Mouse (Mus musculus): ENCODE data around the gene Cc2d1a. TPM values are rescaled to one million over a fixed set of nuclear protein-coding genes. Genes with fewer than 3 reads are reported as not detected.

The Cc2d1a gene
- polyA plus RNA-seq, 1 experiment from 2014 or later: 9.6 TPM

GRCm38 (mm10) chr8:84186547-84186946 lies 38.8 kb upstream of the Cc2d1a start:
- Histone ChIP-seq H3K36me3 (no peaks in the 10 kb centered on the region), H3K27me3 (replicated peaks) (peaks cover 43% of the 10 kb centered on the region), H3K9ac (peak overlapping the region; percentile 58), H3K4me3 (peak overlapping the region; percentile 52), H3K9me3 (replicated peaks) (no peaks in the 10 kb centered on the region), H3K4me1 (peaks cover 48% of the 10 kb centered on the region), H3K4me2 (peak overlapping the region; percentile 81), H3K27ac (peak overlapping the region; percentile 34; the same call in 1 of the 2 replicates)
- WGBS (ENCODE audit: insufficient replicate concordance): under 1% methylated on average over 12 of the region's 12 CpGs
- peak; percentile 22; the same call in 1 of the 2 replicates for ATAC-seq

- no peak within 1 kb of the TSS for H3K27ac ChIP-seq
- 85% methylated on average over 7 of the region's 7 CpGs for WGBS (ENCODE audit: insufficient replicate concordance)
- no peak for ATAC-seq
- peaks cover 48% of the 10 kb centered on the region for H3K27me3 ChIP-seq (replicated peaks)
- peaks cover 51% of the 10 kb centered on the region for H3K4me1 ChIP-seq
- no peaks in the 10 kb centered on the region for H3K36me3 ChIP-seq
- H3K9me3 ChIP-seq (replicated peaks): no peaks in the 10 kb centered on the region
- H3K4me2 ChIP-seq: peak within 1 kb of the TSS; percentile 73
- H3K4me3 ChIP-seq: peak within 1 kb of the TSS; percentile 58
- peak within 1 kb of the TSS; percentile 68; the same call in 1 of the 2 replicates for H3K9ac ChIP-seq
Measured at GRCm38 (mm10) chr8:84185117-84185516, 37.4 kb upstream of the Cc2d1a start, which contains the start of gene Nanos3. Nanos3 (minus strand) TSS chr8:84185217.

- no peak for ATAC-seq
- 0 out of 2 replicates have a peak overlapping the region, but pooled peaks have one; percentile 49 for H3K27ac ChIP-seq
- peak overlapping the region; percentile 58 for H3K4me3 ChIP-seq
- H3K9ac ChIP-seq: peak overlapping the region; percentile 68
- H3K9me3 ChIP-seq (replicated peaks): no peaks in the 10 kb centered on the region
- H3K27me3 ChIP-seq (replicated peaks): peaks cover 48% of the 10 kb centered on the region
- WGBS (ENCODE audit: insufficient replicate concordance): 26% methylated on average over 21 of the region's 21 CpGs
- peaks cover 56% of the 10 kb centered on the region for H3K4me1 ChIP-seq
- H3K4me2 ChIP-seq: peak overlapping the region; percentile 73
- no peaks in the 10 kb centered on the region for H3K36me3 ChIP-seq
Measured at GRCm38 (mm10) chr8:84184085-84185043, 36.6 kb upstream of the Cc2d1a start.

GRCm38 (mm10) chr8:84183261-84184084 lies 35.7 kb upstream of the Cc2d1a start:
- H3K4me2 ChIP-seq: peak overlapping the region; percentile 73
- H3K27ac ChIP-seq: peak overlapping the region; percentile 49; the same call in 1 of the 2 replicates
- peaks cover 56% of the 10 kb centered on the region for H3K4me1 ChIP-seq
- no peaks in the 10 kb centered on the region for H3K36me3 ChIP-seq
- peak overlapping the region; percentile 58 for H3K4me3 ChIP-seq
- H3K9ac ChIP-seq: peak overlapping the region; percentile 68
- no peak for ATAC-seq
- no peaks in the 10 kb centered on the region for H3K9me3 ChIP-seq (replicated peaks)
- H3K27me3 ChIP-seq (replicated peaks): peaks cover 48% of the 10 kb centered on the region
- 2% methylated on average over 74 of the region's 87 CpGs for WGBS (ENCODE audit: insufficient replicate concordance)

- Histone ChIP-seq H3K27me3 (replicated peaks) (peaks cover 48% of the 10 kb centered on the region), H3K27ac (no peak overlapping the region), H3K4me3 (peak overlapping the region; percentile 58), H3K4me1 (peaks cover 56% of the 10 kb centered on the region), H3K4me2 (peak overlapping the region; percentile 73), H3K36me3 (no peaks in the 10 kb centered on the region), H3K9ac (peak overlapping the region; percentile 68; the same call in 1 of the 2 replicates), H3K9me3 (replicated peaks) (no peaks in the 10 kb centered on the region)
- WGBS (ENCODE audit: insufficient replicate concordance): 63% methylated on average over 4 of the region's 4 CpGs
- no peak for ATAC-seq
Measured at GRCm38 (mm10) chr8:84182833-84183232, 35.1 kb upstream of the Cc2d1a start.

GRCm38 (mm10) chr8:84180530-84181190 lies 32.9 kb upstream of the Cc2d1a start:
- ATAC-seq: peak; percentile 36; the same call in 1 of the 2 replicates
- H3K9ac ChIP-seq: no peak overlapping the region
- WGBS (ENCODE audit: insufficient replicate concordance): 14% methylated on average over 16 of the region's 16 CpGs

GRCm38 (mm10) chr8:84179946-84180345 lies 32.2 kb upstream of the Cc2d1a start:
- Histone ChIP-seq H3K27me3 (replicated peaks) (peaks cover 37% of the 10 kb centered on the region), H3K36me3 (no peaks in the 10 kb centered on the region), H3K4me1 (peaks cover 50% of the 10 kb centered on the region), H3K27ac (no peak overlapping the region), H3K9me3 (replicated peaks) (no peaks in the 10 kb centered on the region), H3K4me3 (no peak overlapping the region), H3K9ac (0 out of 2 replicates have a peak overlapping the region, but pooled peaks have one; percentile 2), H3K4me2 (peak overlapping the region; percentile 48)
- WGBS (ENCODE audit: insufficient replicate concordance): 33% methylated on average over 4 of the region's 4 CpGs
- ATAC-seq: no peak

More at GRCm38 (mm10) chr8:84180530-84181190, 32.9 kb upstream of the Cc2d1a start:
- Histone ChIP-seq H3K4me1 (peaks cover 50% of the 10 kb centered on the region), H3K27ac (peak overlapping the region; percentile 15), H3K4me3 (no peak overlapping the region; the same call in 1 of the 2 replicates), H3K4me2 (peak overlapping the region; percentile 48), H3K27me3 (replicated peaks) (peaks cover 44% of the 10 kb centered on the region), H3K9me3 (replicated peaks) (no peaks in the 10 kb centered on the region), H3K36me3 (no peaks in the 10 kb centered on the region)

- no peak overlapping the region for H3K4me2 ChIP-seq
- no peak overlapping the region for H3K9ac ChIP-seq
- H3K27me3 ChIP-seq (replicated peaks): peaks cover 24% of the 10 kb centered on the region
- H3K27ac ChIP-seq: no peak overlapping the region
- 71% methylated on average over 8 of the region's 8 CpGs for WGBS (ENCODE audit: insufficient replicate concordance)
- H3K4me3 ChIP-seq: no peak overlapping the region
- no peaks in the 10 kb centered on the region for H3K36me3 ChIP-seq
- H3K9me3 ChIP-seq (replicated peaks): no peaks in the 10 kb centered on the region
- H3K4me1 ChIP-seq: peaks cover 42% of the 10 kb centered on the region
- no peak for ATAC-seq
Measured at GRCm38 (mm10) chr8:84178592-84178991, 30.9 kb upstream of the Cc2d1a start.

GRCm38 (mm10) chr8:84177405-84177804 lies 29.7 kb upstream of the Cc2d1a start:
- peaks cover 5% of the 10 kb centered on the region; the same call in 1 of the 2 replicates for H3K36me3 ChIP-seq
- H3K27me3 ChIP-seq (replicated peaks): peaks cover 12% of the 10 kb centered on the region
- no peak overlapping the region for H3K4me3 ChIP-seq
- no peak overlapping the region for H3K9ac ChIP-seq
- H3K27ac ChIP-seq: no peak overlapping the region
- 67% methylated on average over 3 of the region's 3 CpGs for WGBS (ENCODE audit: insufficient replicate concordance)
- no peaks in the 10 kb centered on the region for H3K9me3 ChIP-seq (replicated peaks)
- H3K4me2 ChIP-seq: no peak overlapping the region
- no peak for ATAC-seq
- H3K4me1 ChIP-seq: peaks cover 30% of the 10 kb centered on the region

GRCm38 (mm10) chr8:84176560-84176959 lies 28.8 kb upstream of the Cc2d1a start:
- Histone ChIP-seq H3K9ac (no peak overlapping the region), H3K4me2 (no peak overlapping the region), H3K4me3 (no peak overlapping the region), H3K9me3 (replicated peaks) (no peaks in the 10 kb centered on the region), H3K27ac (no peak overlapping the region), H3K36me3 (peaks cover 11% of the 10 kb centered on the region; the same call in 1 of the 2 replicates), H3K27me3 (replicated peaks) (peaks cover 5% of the 10 kb centered on the region), H3K4me1 (peaks cover 28% of the 10 kb centered on the region)
- no peak for ATAC-seq
- WGBS (ENCODE audit: insufficient replicate concordance): 21% methylated on average over 3 of the region's 3 CpGs

GRCm38 (mm10) chr8:84173861-84174260 lies 26.1 kb upstream of the Cc2d1a start:
- no peak overlapping the region for H3K9ac ChIP-seq
- ATAC-seq: no peak
- no peak overlapping the region for H3K27ac ChIP-seq
- H3K9me3 ChIP-seq (replicated peaks): no peaks in the 10 kb centered on the region
- H3K4me1 ChIP-seq: peaks cover 7% of the 10 kb centered on the region
- 62% methylated on average over 6 of the region's 6 CpGs for WGBS (ENCODE audit: insufficient replicate concordance)
- no peaks in the 10 kb centered on the region for H3K27me3 ChIP-seq (replicated peaks)
- no peak overlapping the region for H3K4me3 ChIP-seq
- H3K4me2 ChIP-seq: no peak overlapping the region
- peaks cover 12% of the 10 kb centered on the region; the same call in 1 of the 2 replicates for H3K36me3 ChIP-seq
